Mouse (Mus musculus) heart, embryonic 11.5 days (tissue): ENCODE results near the gene Syt6. TPM values are rescaled to one million over a fixed set of nuclear protein-coding genes. Genes with fewer than 3 reads are reported as not detected.
A peak's percentile ranks its signal among the peaks of the same experiment; 100 is the strongest.

Source experiments
- ATAC-seq: fragments of 200-750 bp; cut with Nextera tagmentation; replicated peaks from 2 replicates; pipeline ENCODE4 v1.8.0; 2017; ENCODE audit warnings: moderate library complexity; ENCODE audit not compliant: insufficient number of reproducible peaks, low FRiP score, low TSS enrichment
- H3K27ac ChIP-seq: fragments of 300-500 bp; sonication (generic); 2 replicates; pipeline ENCODE4 v1.5.1; 2014; ENCODE audit warnings: mild to moderate bottlenecking, low read depth, low read length
- H3K27me3 ChIP-seq: fragments of 300-500 bp; sonication (generic); 2 replicates; pipeline ENCODE4 v1.6.1; 2014; ENCODE audit warnings: mild to moderate bottlenecking, low read length, mixed read lengths; ENCODE audit not compliant: control insufficient read depth, insufficient read depth
- H3K36me3 ChIP-seq: fragments of 300-500 bp; sonication (generic); 2 replicates; pipeline ENCODE4 v1.6.1; 2014; ENCODE audit warnings: mild to moderate bottlenecking, low read length, moderate library complexity, mixed read lengths; ENCODE audit not compliant: control insufficient read depth, insufficient read depth
- H3K4me1 ChIP-seq: fragments of 300-500 bp; sonication (generic); 2 replicates; pipeline ENCODE4 v1.6.1; 2014; ENCODE audit warnings: low read length; ENCODE audit not compliant: control insufficient read depth, insufficient read depth
- H3K4me2 ChIP-seq: fragments of 300-500 bp; sonication (generic); 2 replicates; pipeline ENCODE4 v1.6.1; 2014; ENCODE audit warnings: mild to moderate bottlenecking, moderate library complexity
- H3K4me3 ChIP-seq: fragments of 300-500 bp; sonication (generic); 2 replicates; pipeline ENCODE4 v1.5.1; 2014; ENCODE audit warnings: low read depth, low read length
- H3K9ac ChIP-seq: fragments of 300-500 bp; sonication (generic); 2 replicates; pipeline ENCODE4 v1.6.1; 2014; ENCODE audit warnings: mild to moderate bottlenecking, low read depth, low read length, moderate library complexity
- H3K9me3 ChIP-seq: fragments of 300-500 bp; sonication (generic); replicated peaks from 2 replicates; pipeline ENCODE4 v1.6.1; 2016; ENCODE audit warnings: low read length; ENCODE audit not compliant: control insufficient read depth
- WGBS: fragments of 180-500 bp; shearing (Covaris S2); extraction: QIAGEN DNeasy Blood & Tissue Kit; methylation state at CpG from one replicate; pipeline ENCODE4 v1.1.7; 2014; ENCODE audit not compliant: insufficient replicate concordance; 5-methylcytosine and 5-hydroxymethylcytosine counted together
- polyA plus RNA-seq: library from polyadenylated mRNA; unstranded; fragments of >200 nt; fragmentation: Nextera tagmentation; extraction: Ambion mirVana; gene quantifications from 2 replicates; pipeline ENCODE4 v1.2.1, GENCODE M21; 2014

Gene Syt6
- 0.18 and 0.59 TPM in 2 replicates for polyA plus RNA-seq

- Histone ChIP-seq H3K4me1 (peaks cover 12% of the 10 kb centered on the region; the same call in 1 of the 2 replicates), H3K4me2 (peak within 1 kb of the TSS; percentile 98), H3K27me3 (peaks cover 78% of the 10 kb centered on the region), H3K9me3 (no peaks in the 10 kb centered on the region), H3K9ac (0 out of 2 replicates have a peak within 1 kb of the TSS, but pooled peaks have one; percentile 34), H3K27ac (no peak within 1 kb of the TSS), H3K4me3 (peak within 1 kb of the TSS; percentile 52), H3K36me3 (no peaks in the 10 kb centered on the region)
- ATAC-seq = no peak
- under 1% methylated on average over 44 of the region's 44 CpGs for WGBS
These were observed at the start of gene Syt6 for GRCm38 (mm10) chr3:103575156-103575892. TSS of gene Syt6 (plus strand) at chr3:103575231.

- Histone ChIP-seq H3K27me3 (no peaks in the 10 kb centered on the region), H3K9ac (no peak overlapping the region), H3K4me3 (no peak overlapping the region), H3K27ac (no peak overlapping the region), H3K9me3 (no peaks in the 10 kb centered on the region), H3K36me3 (no peaks in the 10 kb centered on the region), H3K4me1 (no peaks in the 10 kb centered on the region), H3K4me2 (no peak overlapping the region)
- 67% methylated on average over 4 of the region's 4 CpGs for WGBS
- ATAC-seq = no peak
These were observed 48.8 kb upstream of the Syt6 start for GRCm38 (mm10) chr3:103526201-103526704.

- Histone ChIP-seq H3K27me3 (no peaks in the 10 kb centered on the region), H3K4me1 (no peaks in the 10 kb centered on the region), H3K9ac (no peak overlapping the region), H3K4me3 (no peak overlapping the region), H3K4me2 (no peak overlapping the region), H3K36me3 (no peaks in the 10 kb centered on the region), H3K9me3 (no peaks in the 10 kb centered on the region), H3K27ac (no peak overlapping the region)
- ATAC-seq = no peak
- WGBS = 18% methylated on average over 2 of the region's 2 CpGs
These were observed 48.2 kb upstream of the Syt6 start for GRCm38 (mm10) chr3:103526864-103527263.

- no peak for ATAC-seq
- 87% methylated on average over 9 of the region's 9 CpGs for WGBS
- H3K4me3 ChIP-seq = no peak overlapping the region
- H3K9ac ChIP-seq = no peak overlapping the region
- H3K9me3 ChIP-seq = no peaks in the 10 kb centered on the region
- no peaks in the 10 kb centered on the region for H3K36me3 ChIP-seq
- no peak overlapping the region for H3K4me2 ChIP-seq
- H3K27ac ChIP-seq = no peak overlapping the region
- H3K27me3 ChIP-seq = no peaks in the 10 kb centered on the region
- peaks cover 3% of the 10 kb centered on the region; the same call in 1 of the 2 replicates for H3K4me1 ChIP-seq
These were observed 41.0 kb upstream of the Syt6 start for GRCm38 (mm10) chr3:103534036-103534435.

- H3K4me3 ChIP-seq = no peak overlapping the region
- no peaks in the 10 kb centered on the region for H3K27me3 ChIP-seq
- no peaks in the 10 kb centered on the region for H3K36me3 ChIP-seq
- WGBS = 63% methylated on average over 5 of the region's 5 CpGs
- H3K4me2 ChIP-seq = no peak overlapping the region
- no peak overlapping the region for H3K9ac ChIP-seq
- no peaks in the 10 kb centered on the region for H3K9me3 ChIP-seq
- peaks cover 3% of the 10 kb centered on the region; the same call in 1 of the 2 replicates for H3K4me1 ChIP-seq
- H3K27ac ChIP-seq = no peak overlapping the region
- ATAC-seq = no peak
These were observed 39.8 kb upstream of the Syt6 start for GRCm38 (mm10) chr3:103535207-103535606.

- Histone ChIP-seq H3K27me3 (no peaks in the 10 kb centered on the region), H3K9ac (no peak overlapping the region), H3K4me1 (no peaks in the 10 kb centered on the region), H3K27ac (no peak overlapping the region), H3K4me3 (no peak overlapping the region), H3K9me3 (0 out of 2 replicates have a peak, but pooled peaks cover 2% of the 10 kb centered on the region), H3K4me2 (no peak overlapping the region), H3K36me3 (no peaks in the 10 kb centered on the region)
- WGBS = 70% methylated on average over 7 of the region's 7 CpGs
- no peak for ATAC-seq
These were observed 35.9 kb upstream of the Syt6 start for GRCm38 (mm10) chr3:103539148-103539547.

GRCm38 (mm10) chr3:103546166-103546565, 28.9 kb upstream of the Syt6 start:
- Histone ChIP-seq H3K36me3 (no peaks in the 10 kb centered on the region), H3K4me3 (no peak overlapping the region), H3K9me3 (0 out of 2 replicates have a peak, but pooled peaks cover 2% of the 10 kb centered on the region), H3K27me3 (no peaks in the 10 kb centered on the region), H3K4me1 (0 out of 2 replicates have a peak, but pooled peaks cover 3% of the 10 kb centered on the region), H3K4me2 (no peak overlapping the region), H3K27ac (no peak overlapping the region), H3K9ac (no peak overlapping the region)
- ATAC-seq = no peak
- WGBS = 43% methylated on average over 2 of the region's 2 CpGs

GRCm38 (mm10) chr3:103546626-103547025, 28.4 kb upstream of the Syt6 start:
- Histone ChIP-seq H3K4me2 (no peak overlapping the region), H3K4me3 (no peak overlapping the region), H3K27ac (no peak overlapping the region), H3K36me3 (no peaks in the 10 kb centered on the region), H3K9ac (no peak overlapping the region), H3K27me3 (no peaks in the 10 kb centered on the region), H3K4me1 (0 out of 2 replicates have a peak, but pooled peaks cover 3% of the 10 kb centered on the region), H3K9me3 (0 out of 2 replicates have a peak, but pooled peaks cover 1% of the 10 kb centered on the region)
- WGBS = 30% methylated on average over 3 of the region's 3 CpGs
- no peak for ATAC-seq
